20 mouse cellular contexts compared by ENCODE assay signal in the genomic region with DNA sequence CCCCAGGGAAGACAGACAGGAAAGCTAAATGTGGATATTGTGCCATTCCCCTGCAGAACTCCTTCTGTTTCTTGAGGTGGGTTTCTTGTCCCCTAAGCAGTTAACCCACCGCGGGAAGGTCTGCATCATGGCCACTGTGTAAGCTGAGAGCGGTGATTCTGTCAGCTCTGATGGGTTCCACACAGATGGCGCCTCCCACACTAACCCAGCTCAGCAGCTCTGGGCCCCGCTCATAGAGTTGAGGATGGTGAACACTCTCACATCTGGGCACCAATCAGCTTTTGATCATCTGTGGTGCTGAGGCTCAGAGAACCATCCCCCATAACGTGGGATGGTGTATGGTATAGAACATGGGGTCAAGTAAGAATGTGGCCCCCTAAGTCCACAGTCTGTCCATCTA.
"Had no signal": no experiment of that assay in that cellular context is flagged by ENCODE, and none has a peak within 500 bp of the region (broad histone marks: within the 10 kb centered on the region; RNA-seq: fewer than 3 reads in every experiment).

No protein-coding gene starts in this region.

- H3K27ac ChIP-seq: kidney, embryonic 15.5 days; limb, embryonic 12.5 days; limb, embryonic 15.5 days; liver, embryonic 14.5 days; macrophage; midbrain, embryonic 12.5 days; midbrain, embryonic 15.5 days; neural tube, embryonic 12.5 days; neural tube, embryonic 15.5 days had no signal

- ATAC-seq: inflammation-experienced regulatory T-cells, adult 6 months; intestine, embryonic 16.5 days; liver, postnatal 0 days; lung, postnatal 0 days; midbrain, embryonic 15.5 days had no signal

- H3K4me3 ChIP-seq: kidney, embryonic 15.5 days; limb, embryonic 12.5 days; limb, embryonic 15.5 days; midbrain, embryonic 12.5 days; midbrain, embryonic 15.5 days; neural tube, embryonic 12.5 days; neural tube, embryonic 15.5 days had no signal

- DNase-seq: kidney, adult 2 months; kidney, postnatal 14 days; layer of hippocampus, postnatal 36 days; left cerebral cortex, postnatal 4 days; liver, postnatal 0 days; lung, embryonic 14.5 days; thymus, adult 18-20 months; thymus, postnatal 36 days had no signal
